Mouse (Mus musculus) cerebellum, postnatal 25 days (tissue): ENCODE measurements at regions not wholly inside any gene's neighbourhood (a gene's known extent, or its start where the extent isn't known, plus 50 kb on each side); places are given as distances from the start of the nearest gene placed in this dataset.

Experiments
- DNase-seq, 2 experiments: peaks; one replicate each; pipeline ENCODE4 v3.0.0; 2021; ENCODE audit warnings: mixed read lengths in 2 of 2

GRCm38 (mm10) chr16:13049321-13049720 is 60.2 kb upstream of the Ercc4 start:
- DNase-seq = no peak

- no peak for DNase-seq
These were observed 59.1 kb upstream of the Ercc4 start for GRCm38 (mm10) chr16:13050225-13050892.

- DNase-seq = no peak
These were observed 54.5 kb upstream of the Ercc4 start for GRCm38 (mm10) chr16:13054956-13055355.
